Mouse (Mus musculus) thymus, postnatal 10 days (tissue): ENCODE results near the gene Nenf.

ENCODE experiments used
- DNase-seq, 2 experiments: peaks; one replicate each; pipeline ENCODE4 v3.0.0; 2021; ENCODE audit warnings: low spot score in 2 of 2

Nenf gene

DNA sequence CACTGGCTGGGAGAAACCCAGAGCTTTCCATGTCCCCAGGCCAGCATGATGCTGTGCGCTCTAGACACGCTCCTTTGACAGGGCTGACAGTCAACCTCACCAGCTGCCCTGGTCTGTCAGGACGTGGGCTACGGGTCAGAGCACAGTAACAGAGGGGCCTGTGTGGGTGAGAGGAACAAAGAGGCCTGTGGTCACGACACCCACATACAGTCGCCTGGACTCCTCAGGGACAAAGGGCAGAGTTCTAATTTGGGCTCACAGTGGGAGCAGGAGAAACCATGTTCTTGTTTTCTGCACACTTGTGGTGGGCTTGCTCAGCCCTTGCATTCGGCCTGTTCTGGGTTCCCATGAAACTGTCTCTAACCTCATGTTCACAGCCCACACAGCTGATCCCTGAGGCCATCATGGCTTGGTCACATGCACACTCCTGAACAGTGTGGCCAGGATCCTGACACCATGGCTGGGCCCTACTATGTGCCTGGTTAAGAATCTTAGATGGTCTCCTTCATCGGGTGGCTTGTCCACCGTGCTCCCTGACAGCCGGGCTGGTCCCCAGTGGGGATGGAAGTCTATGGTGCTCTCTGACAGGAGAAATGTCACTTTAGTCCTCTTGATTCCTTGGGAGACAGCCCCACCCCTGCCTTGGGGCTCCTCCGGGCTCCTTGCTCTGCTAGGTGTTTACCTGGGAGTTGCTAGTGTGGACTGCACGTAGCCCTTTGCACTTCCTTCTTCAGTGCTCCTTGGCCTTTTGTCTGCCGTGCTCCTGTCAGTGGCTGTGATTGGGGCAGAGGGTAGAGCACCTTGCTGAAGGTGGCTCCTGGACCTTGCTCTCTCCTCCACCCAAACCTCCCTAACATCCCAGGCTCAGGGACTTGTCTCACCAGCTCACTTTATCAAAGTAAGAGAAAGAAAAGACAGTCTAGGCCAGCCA lies 34.6 kb downstream of the Nenf start:
- no peak for DNase-seq

DNA sequence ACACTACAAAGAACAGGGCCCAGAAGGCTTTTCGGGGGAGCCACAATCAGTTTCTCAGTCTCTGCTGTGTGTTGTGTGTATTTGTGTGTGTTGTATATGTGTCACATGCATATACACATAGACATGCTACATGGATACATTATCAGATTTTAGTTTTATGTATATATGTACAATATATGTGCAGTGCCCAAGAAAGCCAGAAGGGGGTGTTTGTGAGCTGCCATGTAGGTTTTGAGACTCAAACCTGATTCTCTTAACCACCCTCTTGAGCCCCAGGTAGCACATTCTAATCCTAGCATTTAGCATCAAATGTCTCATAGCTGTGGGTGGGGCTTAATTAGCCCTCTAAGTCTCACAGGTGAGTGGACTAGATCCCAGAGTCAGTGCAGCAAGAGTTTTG lies 35.7 kb downstream of the Nenf start:
- DNase-seq, result no peak

DNA sequence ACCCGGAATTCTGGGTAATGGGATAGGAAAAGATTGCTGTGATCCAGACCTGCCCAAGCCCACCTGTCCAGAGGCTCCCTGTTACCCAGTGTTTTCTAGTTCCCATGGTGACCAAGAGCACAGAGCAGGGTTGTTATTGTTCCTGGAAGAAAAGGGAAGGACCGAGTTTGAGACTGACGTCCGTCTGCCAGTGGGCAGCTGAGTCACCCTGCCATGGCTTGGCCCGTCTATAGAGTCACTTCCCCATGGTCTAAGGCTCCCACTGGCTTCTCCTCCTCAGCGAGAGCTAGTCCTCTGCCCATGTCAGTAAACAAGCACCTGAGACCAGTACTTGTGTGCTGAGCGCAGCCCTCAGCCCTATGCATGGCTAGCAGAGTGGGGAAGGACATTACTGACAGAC lies 36.8 kb downstream of the Nenf start:
- DNase-seq, result no peak

DNA sequence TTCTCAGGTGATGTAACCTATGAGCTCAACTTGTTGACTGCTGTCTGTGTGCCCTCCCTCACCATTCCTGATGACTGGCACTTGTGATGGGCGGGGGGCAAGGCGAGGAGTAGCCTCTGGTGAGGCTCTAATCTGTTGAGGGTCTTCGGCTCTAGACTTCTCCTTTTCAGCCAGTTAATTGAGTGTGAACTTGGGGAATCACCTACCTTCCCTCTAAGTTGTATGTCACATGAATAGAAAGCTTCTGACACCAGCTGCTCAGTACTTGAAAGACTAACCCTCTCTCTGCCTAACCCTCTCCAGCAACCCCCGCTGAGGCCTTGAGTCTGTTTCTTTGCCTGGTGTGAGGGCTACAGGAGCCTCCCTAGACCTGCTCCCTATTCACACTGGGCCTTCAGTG lies 39.7 kb downstream of the Nenf start:
- DNase-seq, result no peak

DNA sequence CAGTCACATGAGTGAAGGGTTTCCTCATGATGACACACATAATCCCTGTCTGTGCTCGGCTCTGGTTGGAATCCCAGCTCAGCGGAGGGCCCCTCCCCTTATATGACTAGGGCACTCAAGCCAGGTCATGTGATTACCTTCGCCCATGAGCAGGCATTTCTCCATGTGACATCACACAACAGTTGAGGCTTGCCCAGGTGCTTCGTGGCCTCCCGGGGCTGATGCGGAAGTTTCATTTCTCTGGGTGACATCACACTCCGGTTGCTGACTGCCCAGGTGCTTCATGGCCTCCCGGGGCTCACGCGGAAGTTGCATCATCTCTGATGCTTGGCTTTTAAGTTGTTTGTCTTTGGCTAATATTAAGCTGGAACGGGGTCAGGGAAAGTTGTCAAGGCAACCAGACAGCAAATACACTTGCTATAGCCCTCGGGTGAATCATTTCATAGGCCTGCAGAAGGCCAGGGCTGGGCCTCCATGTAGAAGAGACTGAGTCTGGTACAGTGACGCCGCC lies 40.4 kb downstream of the Nenf start:
- no peak for DNase-seq

DNA sequence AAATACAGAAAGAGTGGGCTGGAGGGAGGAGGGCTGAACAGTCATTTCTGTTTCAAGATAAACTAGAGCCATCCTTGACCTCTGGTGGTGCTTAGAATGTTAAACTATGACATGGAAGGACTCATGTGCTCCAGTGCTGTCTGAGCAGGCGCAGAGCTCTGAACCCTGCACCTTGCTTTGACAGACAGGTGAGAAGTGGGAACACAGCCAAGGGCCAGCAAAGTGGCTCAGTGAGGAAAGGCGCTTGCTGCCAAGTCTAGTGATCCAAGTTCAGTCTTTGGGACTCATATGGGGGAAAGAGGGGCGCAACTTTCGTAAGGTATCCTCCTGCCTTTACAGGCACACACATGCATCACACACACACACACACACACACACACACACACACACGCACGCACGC lies 41.8 kb downstream of the Nenf start:
- DNase-seq, result no peak

DNA sequence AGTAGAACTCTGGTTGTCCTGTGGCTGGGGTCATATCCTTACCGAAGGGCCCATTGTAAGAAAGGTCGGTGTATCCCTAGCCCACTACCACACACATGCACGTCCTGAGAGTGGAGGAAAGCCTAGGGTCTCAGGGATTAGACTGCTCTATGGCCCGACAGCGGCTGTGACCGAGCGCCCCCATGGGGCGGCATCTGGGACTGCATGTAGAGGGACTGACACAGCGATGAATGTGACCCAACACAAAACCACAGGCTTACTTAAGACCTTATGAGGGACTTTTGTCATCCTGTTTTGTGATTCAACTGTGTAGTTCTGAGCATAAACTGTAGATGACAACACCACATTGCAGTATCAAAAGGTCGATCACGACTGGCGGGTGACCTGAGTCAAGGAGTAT lies 42.5 kb downstream of the Nenf start:
- DNase-seq, result peak; percentile 11 to 70

DNA sequence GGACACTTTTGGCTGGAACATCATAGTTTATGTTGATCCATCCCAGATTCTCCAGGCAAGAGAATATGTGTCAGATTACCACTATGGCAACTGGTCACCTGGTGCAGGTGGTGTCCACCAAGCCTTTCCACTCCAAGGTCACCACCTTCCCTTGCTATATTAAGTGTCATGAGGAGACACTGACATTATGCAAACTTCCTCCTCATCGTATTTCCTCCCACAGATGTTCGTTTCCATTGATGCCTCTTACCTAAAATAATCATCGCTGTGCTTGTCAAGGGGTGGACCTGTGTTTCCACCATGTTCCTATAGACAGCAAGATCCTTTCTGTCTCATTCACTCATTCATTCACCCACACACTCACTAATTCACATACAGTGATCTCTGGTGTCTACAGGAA lies 45.3 kb downstream of the Nenf start:
- DNase-seq, result no peak

DNA sequence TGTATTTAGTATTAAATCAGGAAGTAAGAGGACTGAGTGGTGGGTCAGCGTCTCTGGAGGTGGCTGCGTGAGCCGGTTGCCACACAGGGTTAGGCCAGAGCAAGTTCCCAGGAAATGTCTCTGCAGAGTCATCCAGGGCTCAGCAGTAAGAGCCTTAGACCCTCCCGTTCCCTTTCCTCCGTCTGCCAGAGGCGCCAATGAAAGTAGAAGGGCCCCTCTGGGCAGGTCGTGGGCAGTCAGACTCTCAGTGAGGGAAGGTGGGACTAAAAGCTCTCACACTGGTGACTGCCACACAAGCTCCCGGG lies 48.4 kb downstream of the Nenf start:
- no peak for DNase-seq

DNA sequence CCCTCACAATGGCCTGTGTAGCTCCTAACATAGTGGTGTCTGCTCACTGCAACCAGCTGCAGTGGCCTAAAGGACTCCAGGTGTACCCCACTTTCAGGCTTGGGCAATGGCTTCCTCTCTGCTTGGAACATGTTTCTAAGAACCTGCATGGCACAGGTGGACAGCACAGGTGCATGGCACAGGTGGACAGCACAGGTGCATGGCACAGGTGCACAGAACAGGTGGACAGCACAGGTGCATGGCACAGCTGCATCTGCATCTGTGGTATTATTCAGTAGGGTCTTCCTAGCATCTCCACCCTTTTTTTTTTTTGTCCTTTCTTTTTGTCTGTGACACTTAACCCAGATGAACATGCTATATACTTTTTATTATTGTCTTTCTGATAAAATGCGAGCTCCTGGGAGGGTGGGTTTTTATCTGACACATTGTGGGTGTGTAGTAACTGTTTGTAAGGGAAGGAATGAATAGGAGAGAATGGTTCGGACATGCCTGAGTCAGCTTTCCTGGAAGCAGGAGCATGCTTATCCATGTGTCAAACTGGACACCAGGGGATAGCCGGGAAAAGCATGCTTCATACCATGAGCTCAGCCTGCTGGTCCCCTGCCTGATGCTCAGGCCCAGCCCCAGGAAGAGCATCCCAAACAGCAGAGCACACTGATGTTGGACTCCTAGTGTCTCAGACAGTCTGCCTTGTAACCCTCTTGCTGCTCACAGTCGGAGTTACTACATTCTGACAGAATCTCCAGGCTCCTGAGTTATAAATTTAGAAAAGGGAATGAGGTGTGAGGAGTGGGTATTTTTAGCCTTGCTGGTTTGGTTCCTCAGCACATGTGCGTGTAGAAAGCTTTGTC lies 49.0 kb downstream of the Nenf start:
- DNase-seq, result no peak

DNA sequence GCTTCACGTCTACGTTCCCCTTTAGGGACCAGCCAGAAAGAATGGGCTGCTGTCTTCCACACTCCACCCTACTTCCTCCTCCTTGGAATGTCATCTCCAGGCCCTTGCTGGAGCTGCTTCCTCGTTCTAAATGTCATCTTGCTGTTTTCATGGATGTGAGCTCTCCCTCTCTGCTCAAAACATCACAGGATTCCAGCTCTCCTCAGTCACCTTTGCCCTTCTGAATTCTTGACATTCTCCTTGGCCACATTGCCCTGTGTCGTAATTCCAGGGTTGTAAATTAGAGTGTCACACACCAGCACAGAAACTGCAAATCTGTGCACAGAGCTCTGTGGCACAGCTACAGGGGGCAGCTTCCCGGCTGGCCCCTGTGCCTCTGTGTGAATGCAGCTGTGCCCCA lies 50.1 kb downstream of the Nenf start:
- DNase-seq, result no peak

DNA sequence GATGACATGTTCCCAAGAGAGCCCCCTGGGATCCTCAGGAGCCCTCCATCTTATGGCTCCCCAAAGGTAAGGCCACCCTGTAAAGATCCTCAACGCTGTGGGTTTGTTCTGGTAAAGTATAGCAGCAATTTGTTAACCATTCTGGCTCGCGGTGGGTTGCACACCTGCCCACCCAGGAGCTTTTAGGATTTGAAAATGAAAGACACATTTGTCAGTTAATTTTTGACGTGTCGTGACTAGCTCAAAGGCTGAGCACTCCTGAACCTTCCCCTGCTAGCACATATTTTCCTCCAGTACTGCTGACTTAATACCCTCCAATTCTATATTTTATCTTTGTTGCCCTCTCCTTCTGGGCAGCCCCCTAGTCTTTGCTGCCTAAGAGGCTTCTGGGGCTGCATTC lies 50.8 kb downstream of the Nenf start:
- no peak for DNase-seq

DNA sequence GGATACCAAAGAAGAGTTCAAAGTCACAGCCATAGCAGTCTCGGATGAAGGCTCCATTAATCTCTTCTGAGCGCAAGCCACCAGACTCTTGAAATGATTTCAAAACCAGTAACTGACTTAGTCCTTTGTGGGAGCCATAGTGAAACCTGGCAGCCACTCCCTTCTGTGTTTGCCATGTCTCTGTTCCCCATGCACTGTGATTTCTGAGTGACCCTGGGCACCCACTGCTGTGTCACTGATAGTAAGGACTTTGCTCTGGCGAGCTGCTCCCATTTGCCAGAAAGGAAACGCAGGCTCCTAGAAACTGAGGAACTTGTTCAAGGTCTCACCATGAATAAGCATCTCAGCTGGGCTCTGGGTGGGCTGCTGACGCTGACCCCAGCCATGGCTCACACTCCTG lies 54.5 kb downstream of the Nenf start:
- DNase-seq, result no peak

DNA sequence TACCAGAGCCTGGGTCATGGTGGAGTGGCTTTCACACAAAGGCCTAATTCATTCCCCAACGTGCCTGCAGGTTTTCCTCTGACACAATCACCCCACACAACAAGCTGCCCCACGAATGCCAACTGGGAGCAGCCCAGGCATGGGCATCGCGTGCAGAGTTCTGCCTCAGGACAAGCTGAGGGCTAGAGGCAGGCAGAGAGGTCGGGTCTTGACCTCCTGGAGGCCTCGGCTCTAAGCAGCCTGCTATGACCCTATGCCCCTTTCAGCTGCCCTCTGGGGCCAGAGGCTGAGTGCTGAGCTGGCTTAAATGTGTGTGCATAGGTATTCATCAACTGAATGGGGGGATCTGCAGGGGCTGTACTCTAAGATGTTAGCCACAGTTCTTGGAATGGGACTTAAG lies 56.1 kb downstream of the Nenf start:
- no peak for DNase-seq

DNA sequence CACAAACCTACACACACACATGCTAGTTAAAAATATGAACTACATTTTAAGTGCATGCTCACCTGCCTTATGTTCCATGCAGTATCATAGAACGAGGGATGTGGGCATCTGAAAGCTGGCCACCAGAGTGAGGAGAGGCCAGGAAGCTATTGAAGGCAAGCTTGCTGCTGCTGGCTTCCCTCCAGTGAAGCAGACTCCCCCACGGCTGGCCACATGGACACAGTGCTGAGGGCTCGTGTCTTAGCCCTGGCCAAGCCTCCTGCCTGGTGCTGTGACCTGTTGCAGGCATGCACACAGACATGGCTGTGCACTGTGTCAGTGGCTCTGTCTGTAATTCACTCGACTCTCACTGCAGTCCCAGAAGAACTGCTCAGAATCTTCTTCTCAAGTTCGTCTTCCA lies 58.3 kb downstream of the Nenf start:
- DNase-seq, result no peak

DNA sequence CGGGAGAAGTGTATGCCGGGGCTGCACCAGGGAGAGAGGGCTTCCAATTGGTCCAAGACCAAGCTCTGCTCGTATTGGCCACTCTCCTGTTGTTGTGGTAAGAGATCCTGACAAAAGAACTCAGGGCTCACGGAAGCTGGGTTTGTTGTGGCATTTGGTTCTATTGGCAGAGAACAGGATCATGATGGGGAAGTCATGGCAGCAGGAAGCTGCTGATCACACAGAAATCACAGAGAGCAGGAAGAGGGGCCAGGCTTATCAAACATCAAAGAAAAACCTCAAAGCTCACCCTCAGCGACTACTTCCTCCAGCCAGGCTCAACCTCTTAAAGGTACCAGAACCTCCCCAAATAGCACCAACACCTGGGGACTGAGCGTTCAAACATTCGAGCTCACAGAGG lies 58.9 kb downstream of the Nenf start:
- DNase-seq, result no peak

DNA sequence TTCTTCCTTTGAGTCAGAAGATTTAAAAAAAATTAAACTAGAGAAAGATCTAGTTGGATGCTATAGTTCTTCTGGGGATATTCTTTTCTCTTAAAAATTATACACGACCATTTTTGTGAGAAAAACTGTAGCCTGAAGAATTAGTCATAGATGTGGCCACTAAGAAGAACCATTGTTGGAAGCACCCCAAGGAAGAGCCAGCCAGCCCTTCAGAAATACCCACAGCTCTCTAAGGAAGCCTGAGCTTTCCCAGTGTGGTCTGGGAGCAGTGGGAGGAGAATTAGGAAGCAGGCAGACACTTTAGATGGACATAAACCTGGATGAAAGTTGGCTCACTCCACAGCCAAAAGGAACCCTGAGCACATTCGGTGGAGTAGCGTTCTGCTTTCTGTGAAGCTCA lies 59.5 kb downstream of the Nenf start:
- DNase-seq, result no peak

DNA sequence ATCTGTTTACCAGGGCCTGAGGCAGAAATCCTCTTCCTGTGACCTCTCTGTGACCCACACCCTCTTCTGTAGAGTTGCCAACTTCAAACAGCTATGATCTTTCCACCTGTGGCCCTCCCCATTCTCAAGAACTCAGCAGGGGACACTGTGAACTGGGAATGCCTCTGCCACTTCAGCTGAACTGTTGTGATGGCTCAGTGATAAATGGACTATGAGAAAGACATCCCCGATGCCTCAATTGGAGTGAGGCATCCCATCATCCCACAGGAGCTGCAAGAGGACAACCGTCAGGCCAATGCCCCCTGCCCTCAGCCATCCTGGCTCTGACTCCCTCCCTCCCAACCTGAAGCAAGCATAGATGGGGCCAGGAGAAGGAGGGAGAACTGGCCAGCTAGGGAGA lies 60.0 kb downstream of the Nenf start:
- no peak for DNase-seq

DNA sequence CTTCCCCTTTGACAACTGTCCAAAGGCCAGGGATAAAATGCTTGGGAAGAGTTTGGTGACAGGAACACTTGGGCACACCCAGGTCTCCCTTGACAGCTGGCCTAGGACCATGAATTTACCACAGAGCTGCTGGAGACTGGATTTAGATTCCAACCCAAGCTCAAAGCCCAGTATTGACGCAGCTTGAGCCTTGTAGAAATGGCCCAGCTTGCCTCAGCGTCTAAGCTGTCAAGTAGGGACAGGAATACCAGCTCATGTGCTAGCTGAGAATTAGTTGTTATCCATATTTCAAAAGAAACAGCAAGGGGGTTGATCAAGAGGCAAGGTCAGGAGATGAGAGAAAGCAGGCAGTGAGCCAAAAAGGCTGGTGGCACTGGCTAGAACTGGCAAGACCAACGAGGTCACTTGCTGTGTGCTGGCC lies 60.6 kb downstream of the Nenf start:
- no peak for DNase-seq
